Mouse (Mus musculus) heart, postnatal 25 days (tissue): ENCODE measurements around the gene Cc2d1a. TPM values are rescaled to one million over a fixed set of nuclear protein-coding genes. Genes with fewer than 3 reads are reported as not detected.

Experiments used
- DNase-seq: peaks from one replicate; pipeline ENCODE4 v3.0.0; 2022; ENCODE audit warnings: low spot score
- intact Hi-C: fragments of 180-260 bp; cut with DNase I; formaldehyde crosslinking; loops from one replicate; pipeline ENCODE4 v1.15.1; 2025
- total RNA-seq, 2 experiments: library from RNA; stranded (reverse); gene quantifications; 2 replicates each; pipeline ENCODE4 v1.2.3; 2021

Gene Cc2d1a
- total RNA-seq = 10 to 100 TPM; 10.3 to 11.8 TPM

DNA sequence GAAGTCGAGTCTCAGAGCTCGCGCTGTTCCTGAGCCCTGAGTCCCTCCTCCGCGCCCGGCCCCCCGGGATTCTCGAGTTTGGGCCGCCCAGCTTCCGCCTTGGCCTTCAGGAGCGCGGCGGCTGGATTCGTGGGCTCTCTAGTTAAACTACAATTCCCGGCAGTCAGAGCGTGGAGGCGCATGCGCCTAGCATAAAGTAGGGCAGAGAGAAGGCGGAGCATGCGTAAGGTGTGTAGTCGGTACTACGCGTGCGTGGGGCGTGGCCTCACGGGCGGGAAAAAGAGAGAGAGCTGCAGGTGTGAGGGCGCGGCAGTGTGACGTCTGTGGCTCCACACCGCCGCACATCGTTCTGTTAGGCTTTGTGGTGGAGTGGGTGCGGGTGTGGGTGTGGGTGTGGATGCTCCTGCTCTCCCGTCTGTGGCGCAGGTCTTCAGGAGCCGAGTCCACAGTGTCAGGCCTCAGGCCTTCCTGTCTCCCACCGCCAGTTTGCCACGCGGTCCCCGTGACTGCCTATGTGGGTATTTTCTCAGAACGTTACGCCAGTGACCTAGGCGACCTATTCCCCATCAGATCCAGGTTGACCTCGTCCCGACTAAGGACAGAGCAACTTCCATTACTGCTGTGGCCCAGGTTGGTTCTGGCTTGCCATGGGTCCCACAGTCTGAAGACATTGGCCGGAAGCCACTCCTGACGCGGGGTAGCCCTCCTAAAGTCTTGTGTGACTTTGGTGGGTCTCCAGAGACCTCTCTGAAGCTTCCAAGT is at the start of gene Cc2d1a, which contains the start of gene 4930432K21Rik:
TSS of gene Cc2d1a (minus strand) at position 168 of the 762 bp plus-strand sequence.
TSS of gene 4930432K21Rik (plus strand) at position 257 of the 762 bp plus-strand sequence.
- intact Hi-C loops = loop anchor here (2.0 to 5.0 kb wide), 2 partner anchors 43 to 81 kb away; partner anchors contain the start of genes Dcaf15, Gm10643 and Rfx1
- DNase-seq = peak; percentile 88

GRCm38 (mm10) chr8:84197141-84197921 is 49.6 kb upstream of the Cc2d1a start:
- DNase-seq = peak; percentile 95
- intact Hi-C loops = no loop called here

- intact Hi-C loops = no loop called here
- DNase-seq = no peak
These were observed 46.5 kb upstream of the Cc2d1a start for GRCm38 (mm10) chr8:84194224-84194743.

GRCm38 (mm10) chr8:84193566-84193965 is 45.8 kb upstream of the Cc2d1a start:
- intact Hi-C loops = no loop called here
- no peak for DNase-seq

DNA sequence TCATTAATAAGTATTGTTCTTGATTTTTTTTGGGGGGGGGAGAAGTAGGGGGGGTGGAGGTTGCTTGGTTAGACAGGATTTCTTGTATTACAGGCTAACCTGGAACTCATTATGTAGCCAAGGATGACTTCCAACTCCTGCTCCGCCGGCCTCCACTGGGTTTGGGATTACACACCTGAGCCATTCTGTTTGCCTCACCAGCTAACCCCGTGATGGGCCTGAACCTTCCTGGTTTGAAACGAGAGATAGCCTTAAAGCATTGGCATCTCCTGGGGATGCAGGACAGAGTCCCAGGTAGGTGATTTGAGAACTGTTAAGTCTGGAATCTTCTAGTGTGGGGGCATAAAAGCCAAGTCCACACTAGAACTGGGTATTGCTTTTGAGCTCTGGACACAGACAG is 45.4 kb upstream of the Cc2d1a start:
- DNase-seq = no peak
- intact Hi-C loops = no loop called here

GRCm38 (mm10) chr8:84192555-84192954 is 44.8 kb upstream of the Cc2d1a start:
- DNase-seq = peak; percentile 74
- intact Hi-C loops = no loop called here

DNA sequence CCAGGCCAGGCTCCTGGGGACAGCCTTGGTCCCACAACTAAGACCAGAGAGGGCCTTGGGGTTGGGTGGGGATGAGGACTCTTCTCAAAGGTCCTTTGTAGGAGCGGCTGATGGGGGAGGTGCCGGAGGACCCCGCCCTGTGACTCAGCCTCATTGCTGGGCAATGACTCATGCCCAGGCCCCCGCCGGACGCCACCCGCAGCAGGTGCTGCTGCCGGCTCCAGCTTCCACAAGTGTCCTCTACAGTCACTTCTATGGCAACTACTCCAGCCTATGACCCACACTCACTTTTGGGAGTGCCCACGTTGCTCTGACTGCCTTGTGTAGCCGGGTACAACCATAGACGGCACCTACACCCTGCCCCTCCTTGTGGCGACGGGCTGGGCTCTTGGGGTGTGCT is 44.3 kb upstream of the Cc2d1a start:
- DNase-seq = peak; percentile 85
- intact Hi-C loops = no loop called here

DNA sequence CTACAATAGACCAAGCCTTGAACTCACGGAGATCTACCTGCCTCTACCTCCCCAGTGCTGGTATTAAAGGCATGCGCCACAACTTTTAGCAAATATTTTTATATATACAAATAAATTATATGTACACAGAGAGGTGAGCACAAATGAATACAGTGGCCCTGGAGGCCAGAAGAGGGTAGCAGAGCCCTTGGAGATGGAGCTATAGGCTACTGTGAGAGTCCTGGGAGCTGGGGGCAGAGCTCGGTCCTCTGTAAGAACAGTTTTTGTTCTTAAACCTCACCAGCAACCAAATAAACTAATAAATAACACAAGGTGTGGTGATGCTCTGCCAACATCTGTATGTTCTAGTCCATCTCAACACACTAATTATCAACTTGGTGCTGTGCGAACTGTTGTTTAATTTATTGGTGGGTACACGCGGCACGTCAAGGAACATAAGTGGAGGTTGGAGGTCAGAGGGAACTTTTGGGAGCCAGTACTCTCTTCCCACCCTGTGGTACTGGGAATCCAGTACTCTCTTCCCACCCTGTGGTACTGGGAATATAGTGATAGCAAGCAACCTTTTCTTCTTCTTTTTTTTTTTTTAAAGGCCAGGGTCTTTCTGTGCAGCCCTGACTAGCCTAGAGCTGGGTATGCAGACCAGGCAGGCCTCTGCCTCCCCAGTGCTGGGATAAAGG is 42.6 kb upstream of the Cc2d1a start:
- intact Hi-C loops = no loop called here

DNA sequence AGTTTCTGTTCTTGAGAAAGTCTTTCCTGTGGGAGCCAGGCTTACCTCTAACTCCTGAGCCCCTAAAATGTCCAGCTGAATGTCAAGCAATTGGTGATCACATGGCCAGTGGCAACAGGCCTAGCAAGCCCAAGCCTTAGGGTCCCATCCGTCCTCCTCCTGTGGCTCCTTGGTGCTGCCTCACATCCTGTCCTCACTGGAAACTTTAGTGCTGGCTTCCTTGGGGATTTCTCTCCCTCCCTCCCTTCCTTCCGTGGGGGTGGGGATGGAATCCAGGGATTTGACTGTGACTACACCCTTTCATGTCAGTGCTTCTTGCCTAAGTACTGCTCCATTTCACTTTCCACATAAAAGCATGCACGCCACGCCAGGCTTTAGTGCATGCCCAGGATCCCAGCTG is 41.9 kb upstream of the Cc2d1a start:
- intact Hi-C loops = loop anchor here (5.0 to 10.0 kb wide), 2 partner anchors 45 to 168 kb away; partner anchors contain the start of gene Zswim4
- peak; percentile 78 for DNase-seq

More for the DNA sequence above, 42.6 kb upstream of the Cc2d1a start:
- no peak for DNase-seq

GRCm38 (mm10) chr8:84188671-84189070 is 40.9 kb upstream of the Cc2d1a start:
- DNase-seq = no peak
- intact Hi-C loops = loop anchor here (5.0 to 10.0 kb wide), 2 partner anchors 46 to 169 kb away; partner anchors contain the start of gene Zswim4

DNA sequence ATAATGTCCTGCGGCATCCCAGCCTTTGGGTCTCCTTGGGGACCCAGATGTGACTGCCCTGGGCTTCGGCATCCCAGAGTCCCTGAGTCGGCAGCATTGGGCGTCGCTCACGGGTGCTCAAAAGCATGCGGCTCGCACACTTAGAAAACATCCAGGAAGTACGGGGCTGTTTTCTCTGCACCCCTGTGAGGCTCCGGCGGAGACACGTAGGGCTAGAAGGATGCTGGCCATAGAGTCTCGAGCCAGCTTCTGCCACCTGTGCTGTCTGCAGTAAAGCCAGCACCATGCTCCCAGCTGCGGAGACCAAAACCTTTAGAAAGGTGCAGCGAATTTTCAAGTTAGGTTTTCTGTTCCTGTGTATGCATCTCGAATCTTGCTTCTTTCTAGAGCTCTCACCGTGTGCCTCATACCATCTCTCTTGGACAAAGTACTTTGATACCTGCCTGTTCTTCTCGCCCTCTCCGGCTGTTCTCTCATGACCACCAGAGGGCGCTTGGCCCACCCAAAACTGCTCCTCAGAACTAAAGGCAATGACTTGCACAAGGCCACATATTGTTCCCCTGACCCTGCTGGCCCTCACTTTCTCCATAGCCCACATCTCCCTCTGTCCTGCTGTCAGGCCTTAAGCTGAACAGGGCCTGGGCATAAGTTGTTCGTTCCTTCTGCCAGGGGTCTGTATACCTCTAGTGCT is 39.5 kb upstream of the Cc2d1a start:
- DNase-seq = no peak
- intact Hi-C loops = loop anchor here (1.0 to 10.0 kb wide), 5 partner anchors 22 to 170 kb away; partner anchors contain the start of genes Mri1 and Zswim4

- DNase-seq = peak; percentile 69
- intact Hi-C loops = loop anchor here (2.0 to 10.0 kb wide), 4 partner anchors 48 to 171 kb away; partner anchors contain the start of genes Mri1 and Zswim4
These were observed 38.8 kb upstream of the Cc2d1a start for GRCm38 (mm10) chr8:84186547-84186946.

DNA sequence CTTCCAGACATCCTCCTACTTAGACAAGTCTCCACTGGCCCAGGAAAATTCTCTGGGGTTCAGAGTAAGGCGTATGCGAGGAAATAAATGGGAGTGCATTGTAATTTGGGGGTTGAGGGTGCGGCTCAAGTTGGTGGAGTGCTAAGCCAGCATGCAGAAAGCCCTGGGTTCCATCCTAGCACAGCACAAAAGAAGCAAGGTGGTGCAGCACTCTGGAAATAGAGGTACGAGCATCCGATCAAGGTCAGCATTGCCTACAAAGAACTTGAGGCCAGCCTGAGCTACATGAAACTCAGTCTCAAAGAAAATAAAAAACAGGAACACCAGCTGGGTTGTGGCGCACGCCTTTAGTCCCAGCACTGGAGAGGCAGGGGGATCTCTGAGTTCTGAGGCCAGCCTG is 37.4 kb upstream of the Cc2d1a start, which contains the start of gene Nanos3:
TSS of gene Nanos3 (minus strand) at position 101 of the 400 bp plus-strand sequence.
- intact Hi-C loops = loop anchor here (5.0 to 10.0 kb wide), 2 partner anchors 50 to 172 kb away; partner anchors contain the start of gene Zswim4
- no peak for DNase-seq

DNA sequence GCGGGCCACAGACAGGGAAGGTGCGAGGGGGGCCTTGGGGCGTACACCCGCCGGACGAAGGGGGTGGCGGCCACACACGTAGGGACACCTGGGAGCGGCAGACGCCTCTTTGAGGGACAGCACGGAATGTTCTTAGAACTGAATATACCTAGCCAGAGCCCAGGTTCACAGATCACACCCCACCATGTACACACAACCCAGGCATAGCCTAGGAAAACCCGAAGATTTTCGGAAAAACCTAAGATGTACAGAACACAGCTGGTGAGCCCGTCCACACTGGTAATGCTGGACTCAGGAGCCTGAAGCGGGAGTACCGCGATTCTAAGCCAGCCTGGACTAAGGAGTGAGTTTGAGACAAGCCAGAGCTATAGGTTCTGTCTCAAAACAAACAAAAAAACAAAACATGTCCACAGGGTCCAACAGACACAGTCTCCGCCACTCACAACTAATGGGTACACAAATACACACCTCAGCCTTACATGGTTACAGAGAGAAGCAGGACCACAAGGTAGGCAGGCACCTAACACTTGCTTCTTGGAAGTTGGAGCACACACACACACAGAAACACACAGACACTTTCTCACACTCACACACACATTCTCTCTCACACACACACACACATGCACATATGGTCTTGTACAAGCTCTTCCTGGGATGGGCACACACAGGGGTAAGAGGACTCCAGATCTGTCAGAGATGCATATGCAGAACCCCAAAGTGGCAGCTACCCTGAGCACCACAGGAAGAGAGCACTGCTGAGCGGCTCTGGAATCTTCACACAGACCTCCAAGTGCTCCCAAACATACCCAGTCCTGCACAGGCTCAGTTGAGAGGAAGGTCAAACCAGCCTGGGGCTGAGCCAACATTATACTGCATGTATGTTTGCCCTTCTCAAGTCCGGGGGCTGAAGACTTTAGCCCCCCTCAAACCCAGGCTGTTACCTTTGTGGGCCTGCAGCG is 36.6 kb upstream of the Cc2d1a start:
- DNase-seq = no peak
- intact Hi-C loops = loop anchor here (5.0 to 10.0 kb wide), 3 partner anchors 50 to 173 kb away; partner anchors contain the start of genes Il27ra, Rln3 and Zswim4

GRCm38 (mm10) chr8:84183261-84184084 is 35.7 kb upstream of the Cc2d1a start:
- intact Hi-C loops = loop anchor here (5.0 to 10.0 kb wide), 2 partner anchors 51 to 141 kb away; partner anchors contain the start of genes Il27ra, Rln3 and Zswim4
- no peak for DNase-seq

DNA sequence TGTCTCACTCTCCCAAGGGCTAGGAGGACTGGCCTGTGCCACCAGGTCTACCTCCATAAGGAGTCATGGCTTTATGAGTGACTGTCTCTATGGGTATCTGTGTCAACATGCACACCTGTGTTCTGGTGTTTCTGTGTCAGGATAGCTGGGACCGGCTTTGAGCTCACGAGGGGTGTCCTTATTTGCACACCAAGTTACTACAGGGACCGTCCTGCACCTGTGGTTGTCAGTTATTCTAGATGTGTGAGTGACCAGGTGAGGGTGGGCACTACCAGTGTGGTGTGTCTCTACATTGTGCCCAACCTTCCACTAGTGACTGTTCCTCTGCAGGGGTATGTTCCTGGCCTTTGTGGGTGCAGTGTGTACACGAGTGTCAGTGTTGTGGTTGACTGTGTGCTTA is 35.1 kb upstream of the Cc2d1a start:
- intact Hi-C loops = loop anchor here (5.0 to 10.0 kb wide), 2 partner anchors 52 to 141 kb away; partner anchors contain the start of genes Il27ra, Rln3 and Zswim4
- DNase-seq = no peak
